Mouse (Mus musculus): ENCODE data around the gene Gm20765. TPM values are rescaled to one million over a fixed set of nuclear protein-coding genes. Genes with fewer than 3 reads are reported as not detected.

Gm20765 gene
- polyA plus RNA-seq, 1 experiment from 2014 or later = not detected

Other genes starting within 250 kb of the Gm20765 start
- not detected in 2 replicates for gene Gm21293, start 42.5 kb upstream of the Gm20765 start, polyA plus RNA-seq (2016; fragmentation: Nextera tagmentation; extraction: Ambion mirVana)
- not detected in 2 replicates for gene Gm6763, start 34.0 kb upstream of the Gm20765 start, polyA plus RNA-seq (2016; fragmentation: Nextera tagmentation; extraction: Ambion mirVana)
- not detected in 2 replicates for gene Gm8764, start 25.5 kb upstream of the Gm20765 start, polyA plus RNA-seq (2016; fragmentation: Nextera tagmentation; extraction: Ambion mirVana)
- gene Gm21304, start 17.0 kb upstream of the Gm20765 start, polyA plus RNA-seq (2016; fragmentation: Nextera tagmentation; extraction: Ambion mirVana) = not detected in 2 replicates
- not detected in 2 replicates for gene Gm21312, start 8.5 kb upstream of the Gm20765 start, polyA plus RNA-seq (2016; fragmentation: Nextera tagmentation; extraction: Ambion mirVana)
- gene Gm4340, start 8.5 kb downstream of the Gm20765 start, polyA plus RNA-seq (2016; fragmentation: Nextera tagmentation; extraction: Ambion mirVana) = not detected in 2 replicates

Data from midbrain, embryonic 12.5 days (tissue).